Mouse (Mus musculus): ENCODE measurements around the gene Abca8a. TPM values are rescaled to one million over a fixed set of nuclear protein-coding genes. Genes with fewer than 3 reads are reported as not detected.

Abca8a gene
- polyA plus RNA-seq, 1 experiment = 1.2 TPM

- no peak for TF ChIP-seq POLR2A (IDR thresholded peaks at IDR 0.05; ENCODE audit: borderline replicate concordance, control insufficient read depth, low read depth, low read length)
- TF ChIP-seq CTCF (IDR thresholded peaks at IDR 0.05; ENCODE audit: control insufficient read depth, insufficient read depth, low read length) = no peak
- Histone ChIP-seq H3K4me1 (ENCODE audit: control insufficient read depth, insufficient read depth, low read length) (no peaks in the 10 kb centered on the region), H3K4me3 (replicated peaks; ENCODE audit: control insufficient read depth, low read depth, low read length) (no peak overlapping the region), H3K27ac (ENCODE audit: control insufficient read depth, insufficient read depth, low read depth, low read length, poor library complexity) (no peak overlapping the region)
- WGBS = 55% methylated on average over 3 of the region's 3 CpGs
Observed at GRCm38 (mm10) chr11:110094236-110094635, 1.5 kb downstream of the Abca8a start.

GRCm38 (mm10) chr11:110091328-110091727, 4.5 kb downstream of the Abca8a start:
- Histone ChIP-seq H3K27ac (ENCODE audit: control insufficient read depth, insufficient read depth, low read depth, low read length, poor library complexity) (no peak overlapping the region), H3K4me3 (replicated peaks; ENCODE audit: control insufficient read depth, low read depth, low read length) (no peak overlapping the region), H3K4me1 (ENCODE audit: control insufficient read depth, insufficient read depth, low read length) (no peaks in the 10 kb centered on the region)
- TF ChIP-seq POLR2A (IDR thresholded peaks at IDR 0.05; ENCODE audit: borderline replicate concordance, control insufficient read depth, low read depth, low read length) = no peak
- no peak for TF ChIP-seq CTCF (IDR thresholded peaks at IDR 0.05; ENCODE audit: control insufficient read depth, insufficient read depth, low read length)
- 12% methylated on average over 2 of the region's 2 CpGs for WGBS

DNA sequence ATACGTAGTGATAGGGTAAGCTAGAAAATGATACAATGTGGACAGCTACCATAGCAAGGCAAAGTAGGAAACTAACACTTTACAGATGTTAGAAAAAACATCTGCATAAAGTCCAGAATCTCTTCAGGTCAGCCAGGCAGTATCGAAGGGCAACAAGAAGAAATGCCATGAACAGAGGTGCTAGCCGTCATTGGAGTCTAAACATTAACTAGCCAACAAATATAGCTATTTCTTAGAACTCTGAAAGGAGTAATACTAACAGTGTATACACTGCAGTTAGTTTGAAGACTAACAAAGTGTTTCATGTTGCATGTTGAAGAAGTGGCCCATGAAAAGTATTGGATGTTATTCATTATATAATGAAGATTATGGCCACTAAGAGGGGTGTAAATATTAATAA, 23.6 kb downstream of the Abca8a start:
- Histone ChIP-seq H3K4me3 (replicated peaks; ENCODE audit: control insufficient read depth, low read depth, low read length) (no peak overlapping the region), H3K4me1 (ENCODE audit: control insufficient read depth, insufficient read depth, low read length) (no peaks in the 10 kb centered on the region), H3K27ac (ENCODE audit: control insufficient read depth, insufficient read depth, low read depth, low read length, poor library complexity) (no peak overlapping the region)
- 81% methylated on average over 3 of the region's 3 CpGs for WGBS
- TF ChIP-seq CTCF (IDR thresholded peaks at IDR 0.05; ENCODE audit: control insufficient read depth, insufficient read depth, low read length) (no peak), POLR2A (IDR thresholded peaks at IDR 0.05; ENCODE audit: borderline replicate concordance, control insufficient read depth, low read depth, low read length) (no peak)

GRCm38 (mm10) chr11:110061032-110061431, 34.7 kb downstream of the Abca8a start:
- no peaks in the 10 kb centered on the region for H3K4me1 ChIP-seq (ENCODE audit: control insufficient read depth, insufficient read depth, low read length)
- TF ChIP-seq POLR2A (IDR thresholded peaks at IDR 0.05; ENCODE audit: borderline replicate concordance, control insufficient read depth, low read depth, low read length) = no peak
- no peak for TF ChIP-seq CTCF (IDR thresholded peaks at IDR 0.05; ENCODE audit: control insufficient read depth, insufficient read depth, low read length)
- WGBS = 56% methylated on average over 4 of the region's 4 CpGs
- no peak overlapping the region for H3K4me3 ChIP-seq (replicated peaks; ENCODE audit: control insufficient read depth, low read depth, low read length)
- no peak overlapping the region for H3K27ac ChIP-seq (ENCODE audit: control insufficient read depth, insufficient read depth, low read depth, low read length, poor library complexity)

GRCm38 (mm10) chr11:110060127-110060526, 35.7 kb downstream of the Abca8a start:
- no peak overlapping the region for H3K27ac ChIP-seq (ENCODE audit: control insufficient read depth, insufficient read depth, low read depth, low read length, poor library complexity)
- H3K4me1 ChIP-seq (ENCODE audit: control insufficient read depth, insufficient read depth, low read length) = no peaks in the 10 kb centered on the region
- H3K4me3 ChIP-seq (replicated peaks; ENCODE audit: control insufficient read depth, low read depth, low read length) = no peak overlapping the region
- TF ChIP-seq POLR2A (IDR thresholded peaks at IDR 0.05; ENCODE audit: borderline replicate concordance, control insufficient read depth, low read depth, low read length) (no peak), CTCF (IDR thresholded peaks at IDR 0.05; ENCODE audit: control insufficient read depth, insufficient read depth, low read length) (no peak)
- 74% methylated on average over 2 of the region's 2 CpGs for WGBS

DNA sequence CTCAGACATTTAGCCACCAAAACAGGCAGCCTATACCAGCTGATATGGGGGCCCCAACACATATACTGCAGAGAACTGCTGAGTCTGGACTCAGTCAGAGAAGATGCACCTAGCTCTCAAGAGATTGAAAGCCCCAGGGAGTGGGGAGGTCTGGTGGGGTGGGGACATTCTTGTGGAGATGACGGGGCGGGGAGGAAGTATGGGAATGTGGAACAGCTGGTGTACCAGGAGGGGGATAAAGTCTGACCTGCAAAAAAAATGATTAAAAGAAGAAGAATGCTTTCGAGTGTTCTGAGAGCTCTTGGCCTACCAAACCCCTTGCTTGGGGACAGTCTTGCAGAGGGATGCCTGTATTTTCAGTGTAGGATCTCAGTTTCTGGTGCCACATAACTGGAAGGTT, 42.1 kb downstream of the Abca8a start:
- H3K27ac ChIP-seq (ENCODE audit: control insufficient read depth, insufficient read depth, low read depth, low read length, poor library complexity) = no peak overlapping the region
- TF ChIP-seq CTCF (IDR thresholded peaks at IDR 0.05; ENCODE audit: control insufficient read depth, insufficient read depth, low read length) = no peak
- no peak for TF ChIP-seq POLR2A (IDR thresholded peaks at IDR 0.05; ENCODE audit: borderline replicate concordance, control insufficient read depth, low read depth, low read length)
- H3K4me1 ChIP-seq (ENCODE audit: control insufficient read depth, insufficient read depth, low read length) = no peaks in the 10 kb centered on the region
- 58% methylated on average over 3 of the region's 3 CpGs for WGBS
- H3K4me3 ChIP-seq (replicated peaks; ENCODE audit: control insufficient read depth, low read depth, low read length) = no peak overlapping the region

DNA sequence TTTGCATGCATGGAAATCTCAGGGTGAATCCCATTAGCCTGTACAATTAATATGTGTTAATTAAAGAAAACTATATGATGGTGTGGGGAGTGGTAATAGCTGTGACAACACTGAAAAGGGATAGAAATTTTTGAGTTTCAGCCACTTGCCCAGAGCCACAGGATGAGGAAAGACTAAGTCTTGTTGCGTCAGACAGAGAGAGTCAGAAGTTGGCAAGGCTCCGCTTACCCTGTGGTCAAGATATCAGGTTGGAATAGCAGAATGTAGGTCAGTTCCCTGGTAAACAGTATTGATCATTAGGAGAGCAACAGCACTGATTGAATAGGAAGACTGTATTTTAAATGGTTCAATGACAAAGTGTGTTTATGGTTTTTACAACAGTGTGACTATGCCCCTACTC, 58.0 kb downstream of the Abca8a start:
- Histone ChIP-seq H3K4me3 (replicated peaks; ENCODE audit: control insufficient read depth, low read depth, low read length) (no peak overlapping the region), H3K27ac (ENCODE audit: control insufficient read depth, insufficient read depth, low read depth, low read length, poor library complexity) (no peak overlapping the region), H3K4me1 (ENCODE audit: control insufficient read depth, insufficient read depth, low read length) (no peaks in the 10 kb centered on the region; the same call in 1 of the 2 replicates)
- TF ChIP-seq CTCF (IDR thresholded peaks at IDR 0.05; ENCODE audit: control insufficient read depth, insufficient read depth, low read length) = no peak
- no peak for TF ChIP-seq POLR2A (IDR thresholded peaks at IDR 0.05; ENCODE audit: borderline replicate concordance, control insufficient read depth, low read depth, low read length)
- WGBS = 57% methylated on average over 2 of the region's 2 CpGs

GRCm38 (mm10) chr11:110028913-110029695, 66.7 kb downstream of the Abca8a start:
- TF ChIP-seq CTCF (IDR thresholded peaks at IDR 0.05; ENCODE audit: control insufficient read depth, insufficient read depth, low read length) (no peak), POLR2A (IDR thresholded peaks at IDR 0.05; ENCODE audit: borderline replicate concordance, control insufficient read depth, low read depth, low read length) (no peak)
- Histone ChIP-seq H3K4me3 (replicated peaks; ENCODE audit: control insufficient read depth, low read depth, low read length) (no peak overlapping the region), H3K4me1 (ENCODE audit: control insufficient read depth, insufficient read depth, low read length) (no peaks in the 10 kb centered on the region), H3K27ac (ENCODE audit: control insufficient read depth, insufficient read depth, low read depth, low read length, poor library complexity) (no peak overlapping the region)
- 49% methylated on average over 7 of the region's 7 CpGs for WGBS
